Mouse (Mus musculus) natural killer cell, adult 2 months (primary cell): ENCODE results near the gene Ctsq.
"Not testable (repeated sequence)": the region's sequence is repeated elsewhere in the genome, so short reads cannot be mapped to it uniquely, and the experiment has no call there.

ENCODE experiments used
- DNase-seq, 2 experiments: peaks; one replicate each; pipeline ENCODE4 v3.0.0; 2022; ENCODE audit warnings: low spot score in 2 of 2

The Ctsq gene

GRCm38 (mm10) chr13:61040531-61040930, at the start of gene Ctsq:
Gene Ctsq (minus strand): TSS chr13:61040631.
- DNase-seq, result no peak

- no peak for DNase-seq
These were observed 17.6 kb downstream of the Ctsq start for GRCm38 (mm10) chr13:61022785-61023184.

GRCm38 (mm10) chr13:61021844-61022243, 18.6 kb downstream of the Ctsq start:
- no peak for DNase-seq

- no peak for DNase-seq
These were observed 30.3 kb downstream of the Ctsq start for GRCm38 (mm10) chr13:61010171-61010570.

- DNase-seq, result no peak
These were observed 34.6 kb downstream of the Ctsq start, which contains the start of gene Ctsj for GRCm38 (mm10) chr13:61005859-61006258. Gene Ctsj (minus strand): TSS chr13:61005959.

- no peak for DNase-seq
These were observed 42.8 kb downstream of the Ctsq start for GRCm38 (mm10) chr13:60997600-60997999.

GRCm38 (mm10) chr13:60986915-60987314, 53.5 kb downstream of the Ctsq start:
- DNase-seq, result not testable (repeated sequence)
